Mouse (Mus musculus) adipose tissue, adult 10 weeks (tissue): ENCODE measurements around the gene Myl6b. TPM values are rescaled to one million over a fixed set of nuclear protein-coding genes. Genes with fewer than 3 reads are reported as not detected.

Experiments
- polyA plus RNA-seq: library from polyadenylated mRNA; stranded (reverse); fragments of 350-450 nt; fragmentation: Illumina TruSeq; extraction: RNeasy Lipid Tissue Mini Kit (QIAGEN cat#74804); gene quantifications from one replicate; pipeline ENCODE4 v1.2.3, GENCODE M21; 2014; ENCODE audit warnings: low read depth, low replicate concordance

Myl6b gene
- 5.5 TPM for polyA plus RNA-seq

GRCm38 (mm10) chr10:128498590-128498989 lies at the start of gene Myl6b:
Myl6b (minus strand) TSS chr10:128498685.

GRCm38 (mm10) chr10:128547361-128548032 lies 49.0 kb upstream of the Myl6b start, which contains the start of gene Zc3h10:
Zc3h10 (minus strand) TSS chr10:128547774.

GRCm38 (mm10) chr10:128525671-128526308 lies 27.3 kb upstream of the Myl6b start, which contains the start of gene Esyt1:
Esyt1 (minus strand) TSS chr10:128525871.

GRCm38 (mm10) chr10:128493695-128494666 lies 4.5 kb downstream of the Myl6b start, which contains the start of gene Myl6:
Myl6 (minus strand) TSS chr10:128494145.

GRCm38 (mm10) chr10:128458719-128459408 lies 39.6 kb downstream of the Myl6b start, which contains the start of gene Smarcc2:
Smarcc2 (plus strand) TSS chr10:128459248.

Other genes starting within 250 kb of the Myl6b start
- gene Apon, start 244.6 kb downstream of the Myl6b start, polyA plus RNA-seq: not detected
- not detected for gene Apof, start 230.0 kb downstream of the Myl6b start, polyA plus RNA-seq
- 29.3 TPM for gene Stat2, start 228.1 kb downstream of the Myl6b start, polyA plus RNA-seq
- 0.52 TPM for gene Il23a, start 199.9 kb downstream of the Myl6b start, polyA plus RNA-seq
- 18.7 TPM for gene Pan2, start 195.3 kb downstream of the Myl6b start, polyA plus RNA-seq
- gene Cnpy2, start 176.2 kb downstream of the Myl6b start, polyA plus RNA-seq: 146 TPM
- 162 TPM for gene Cs, start 161.0 kb downstream of the Myl6b start, polyA plus RNA-seq
- gene Coq10a, start 129.7 kb downstream of the Myl6b start, polyA plus RNA-seq: 39.7 TPM
- 26.0 TPM for gene Ankrd52, start 121.6 kb downstream of the Myl6b start, polyA plus RNA-seq
- 0.30 TPM for gene Slc39a5, start 97.5 kb downstream of the Myl6b start, polyA plus RNA-seq
- 47.3 TPM for gene Nabp2, start 87.2 kb downstream of the Myl6b start, polyA plus RNA-seq
- gene Rnf41, start 87.0 kb downstream of the Myl6b start, polyA plus RNA-seq: 33.2 TPM
- gene Smarcc2, start 39.4 kb downstream of the Myl6b start, polyA plus RNA-seq: 105 TPM
- gene Myl6, start 4.5 kb downstream of the Myl6b start, polyA plus RNA-seq: 1,629 TPM
- 98.5 TPM for gene Esyt1, start 27.2 kb upstream of the Myl6b start, polyA plus RNA-seq
- 9.8 TPM for gene Zc3h10, start 49.1 kb upstream of the Myl6b start, polyA plus RNA-seq
- gene Rpl41, start 50.6 kb upstream of the Myl6b start, polyA plus RNA-seq: 2,778 TPM
- 63.0 TPM for gene Pa2g4, start 67.3 kb upstream of the Myl6b start, polyA plus RNA-seq
- 32.3 TPM for gene Erbb3, start 91.0 kb upstream of the Myl6b start, polyA plus RNA-seq
- gene Rps26, start 128.1 kb upstream of the Myl6b start, polyA plus RNA-seq: 1,498 TPM
- 3.3 TPM for gene Ikzf4, start 147.3 kb upstream of the Myl6b start, polyA plus RNA-seq
- 154 TPM for gene Suox, start 175.4 kb upstream of the Myl6b start, polyA plus RNA-seq
- gene Rab5b, start 197.6 kb upstream of the Myl6b start, polyA plus RNA-seq: 111 TPM
- gene Pmel, start 205.5 kb upstream of the Myl6b start, polyA plus RNA-seq: 15.2 TPM
- gene Cdk2, start 206.3 kb upstream of the Myl6b start, polyA plus RNA-seq: 20.1 TPM
- 16.4 TPM for gene Dgka, start 246.2 kb upstream of the Myl6b start, polyA plus RNA-seq
- 28.8 TPM for gene Pym1, start 249.2 kb upstream of the Myl6b start, polyA plus RNA-seq